Mouse (Mus musculus): ENCODE results near the gene Hoxc11.

Hoxc11 gene

DNA sequence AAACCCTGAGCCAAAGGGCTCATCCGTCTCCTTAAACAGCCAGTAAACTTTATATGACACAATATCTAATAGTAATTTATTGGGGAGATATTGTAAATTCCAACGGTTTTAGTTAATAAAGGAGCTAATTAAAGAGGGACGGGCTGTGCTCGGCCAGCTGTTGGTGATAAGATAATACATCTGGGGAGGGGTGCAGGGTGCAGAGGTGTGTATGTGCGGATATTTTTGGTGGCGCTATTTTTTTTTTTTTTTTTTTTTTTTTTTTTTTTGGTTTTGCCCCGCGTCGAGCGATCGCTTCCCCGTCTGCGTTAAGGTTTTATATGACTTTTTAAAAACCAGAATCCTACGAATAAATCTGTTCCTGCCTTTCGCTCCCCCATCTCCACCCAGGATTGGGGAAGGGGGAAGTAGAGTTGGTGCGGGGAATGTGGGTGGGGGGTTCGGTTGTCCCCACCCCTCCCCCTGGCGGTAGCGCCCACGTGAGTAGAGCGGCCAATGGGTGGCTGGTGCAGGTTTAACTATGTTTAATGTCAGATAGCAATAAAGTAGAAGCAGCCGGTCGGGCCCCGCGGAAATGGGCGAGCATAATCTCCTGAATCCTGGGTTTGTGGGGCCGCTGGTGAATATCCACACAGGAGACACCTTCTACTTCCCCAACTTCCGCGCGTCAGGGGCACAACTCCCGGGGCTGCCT is 17.8 kb upstream of the Hoxc11 start, which contains the start of gene Hoxc12:
TSS of gene Hoxc12 (plus strand) at position 479 of the 694 bp plus-strand sequence.
- DNase-seq (ENCODE audit: low spot score) = no peak

DNA sequence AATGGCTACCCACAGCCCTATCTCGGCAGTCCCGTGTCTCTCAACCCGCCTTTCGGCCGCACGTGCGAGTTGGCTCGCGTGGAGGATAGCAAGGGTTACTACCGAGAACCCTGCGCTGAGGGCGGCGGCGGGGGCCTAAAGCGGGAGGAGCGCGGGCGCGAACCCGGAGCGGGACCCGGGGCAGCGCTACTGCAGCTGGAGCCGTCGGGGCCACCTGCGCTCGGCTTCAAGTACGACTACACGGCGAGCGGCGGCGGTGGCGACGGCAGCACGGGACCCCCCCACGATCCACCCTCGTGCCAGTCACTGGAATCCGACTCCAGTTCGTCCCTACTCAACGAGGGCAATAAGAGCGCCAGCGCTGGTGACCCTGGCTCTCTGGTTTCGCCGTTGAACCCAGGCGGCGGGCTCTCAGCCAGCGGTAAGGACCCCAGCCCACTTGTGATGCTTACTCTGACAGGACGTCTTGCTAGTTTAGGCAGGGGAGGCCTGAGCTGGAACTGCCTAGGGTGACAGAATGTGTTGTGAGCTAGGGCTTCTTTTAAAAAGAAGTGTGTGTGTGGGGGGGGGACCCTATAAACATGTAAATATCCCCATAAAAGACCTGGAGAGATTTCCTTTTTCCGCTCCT is 17.1 kb upstream of the Hoxc11 start:
- DNase-seq (ENCODE audit: low spot score) = no peak

DNA sequence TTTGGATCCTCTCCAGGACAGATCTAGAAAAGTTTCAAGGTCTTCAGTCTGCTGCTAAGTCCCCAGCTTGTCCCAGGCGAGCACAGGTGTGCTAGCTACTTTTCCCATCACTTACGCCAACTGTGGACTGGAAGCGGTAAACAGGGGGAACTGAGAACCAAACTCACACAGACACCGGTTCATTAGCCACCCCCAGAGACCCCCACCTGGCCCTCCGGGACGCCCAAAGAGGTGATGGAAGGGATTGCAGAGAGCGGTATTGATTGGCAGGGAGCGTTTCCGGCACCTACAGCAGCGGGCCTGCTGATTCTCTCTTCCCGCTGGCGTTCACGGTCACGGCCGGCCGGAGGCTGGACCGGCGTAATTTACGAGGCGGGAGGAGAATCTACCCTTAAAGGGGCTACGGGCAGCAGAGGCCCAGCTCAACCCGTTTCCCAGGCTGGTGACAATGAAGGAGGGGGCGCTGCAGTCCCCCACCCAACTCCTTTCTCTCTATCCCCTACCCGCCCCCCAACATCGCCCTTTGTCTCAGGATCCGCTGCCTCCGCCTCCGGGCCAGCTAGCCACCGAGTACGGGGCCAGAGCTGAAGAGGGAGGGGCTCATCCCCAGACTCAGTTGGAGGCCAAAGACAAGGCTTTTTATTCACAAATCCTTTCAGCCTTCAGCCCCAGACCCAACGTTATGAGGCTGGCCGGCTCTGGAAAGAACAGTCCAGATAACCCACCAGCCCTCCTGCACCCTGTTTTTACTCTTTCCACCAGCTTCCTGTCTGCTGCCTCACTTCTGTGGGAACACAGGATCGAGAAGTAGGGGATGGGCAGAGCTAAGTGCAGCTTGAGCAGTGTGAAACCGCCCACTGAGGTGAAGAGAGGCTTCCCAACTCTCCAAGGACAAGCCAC is 14.7 kb upstream of the Hoxc11 start:
- no peak for DNase-seq (ENCODE audit: low spot score)

DNA sequence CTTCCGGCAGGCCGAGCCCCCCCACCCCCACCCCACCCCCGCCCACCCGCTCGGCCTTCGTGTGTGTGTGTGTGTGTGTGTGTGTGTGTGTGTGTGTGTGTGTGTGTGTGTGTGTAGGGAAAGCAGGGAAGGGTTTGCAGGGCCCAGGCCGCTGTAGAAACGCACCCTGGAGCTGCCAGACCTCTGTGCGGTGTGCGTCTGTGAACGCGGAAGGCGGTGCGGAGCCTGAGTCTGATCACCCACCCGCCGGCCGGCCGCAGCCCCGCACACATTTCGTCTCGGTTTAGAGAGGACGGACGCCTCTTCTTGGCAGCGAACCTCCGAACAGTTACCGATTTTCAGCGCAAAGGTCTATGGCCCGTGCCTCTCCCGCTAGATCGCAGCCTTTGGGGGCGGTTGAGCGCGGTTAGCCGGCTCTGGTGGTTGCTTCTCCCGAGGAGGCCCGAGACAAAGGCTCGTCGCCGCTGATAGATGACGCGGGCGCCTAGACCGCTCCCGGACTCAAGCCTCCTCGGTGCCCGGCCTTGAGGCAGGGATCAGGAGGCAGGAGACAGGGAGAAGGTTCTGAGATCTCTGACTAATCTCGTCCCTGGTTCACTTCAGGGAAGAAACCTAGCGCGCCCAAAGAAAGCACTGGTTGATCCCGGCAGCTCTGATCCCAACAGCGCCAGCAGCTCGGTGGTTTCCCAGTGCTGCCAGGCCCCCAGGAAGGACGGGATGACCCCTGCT is 11.3 kb upstream of the Hoxc11 start:
- peak; percentile 61 for DNase-seq (ENCODE audit: low spot score)

DNA sequence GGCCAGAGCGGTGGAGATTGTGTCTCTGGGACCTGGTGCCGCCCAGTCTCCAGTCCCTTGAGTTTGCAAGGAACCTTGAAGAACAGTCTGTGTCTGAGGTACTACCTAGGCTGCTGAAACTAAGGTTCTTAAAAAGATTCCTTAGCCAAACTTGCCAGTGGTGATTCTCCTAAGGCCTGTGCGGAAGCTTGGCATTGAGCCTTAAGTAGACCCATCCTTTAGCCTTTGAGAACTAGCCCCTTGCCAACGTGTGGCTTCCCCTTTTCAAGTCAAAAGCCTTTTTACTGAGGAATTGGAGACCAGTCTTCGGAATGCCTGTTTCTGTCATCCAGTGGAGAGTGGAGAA is 10.8 kb upstream of the Hoxc11 start:
- no peak for DNase-seq (ENCODE audit: low spot score)

DNA sequence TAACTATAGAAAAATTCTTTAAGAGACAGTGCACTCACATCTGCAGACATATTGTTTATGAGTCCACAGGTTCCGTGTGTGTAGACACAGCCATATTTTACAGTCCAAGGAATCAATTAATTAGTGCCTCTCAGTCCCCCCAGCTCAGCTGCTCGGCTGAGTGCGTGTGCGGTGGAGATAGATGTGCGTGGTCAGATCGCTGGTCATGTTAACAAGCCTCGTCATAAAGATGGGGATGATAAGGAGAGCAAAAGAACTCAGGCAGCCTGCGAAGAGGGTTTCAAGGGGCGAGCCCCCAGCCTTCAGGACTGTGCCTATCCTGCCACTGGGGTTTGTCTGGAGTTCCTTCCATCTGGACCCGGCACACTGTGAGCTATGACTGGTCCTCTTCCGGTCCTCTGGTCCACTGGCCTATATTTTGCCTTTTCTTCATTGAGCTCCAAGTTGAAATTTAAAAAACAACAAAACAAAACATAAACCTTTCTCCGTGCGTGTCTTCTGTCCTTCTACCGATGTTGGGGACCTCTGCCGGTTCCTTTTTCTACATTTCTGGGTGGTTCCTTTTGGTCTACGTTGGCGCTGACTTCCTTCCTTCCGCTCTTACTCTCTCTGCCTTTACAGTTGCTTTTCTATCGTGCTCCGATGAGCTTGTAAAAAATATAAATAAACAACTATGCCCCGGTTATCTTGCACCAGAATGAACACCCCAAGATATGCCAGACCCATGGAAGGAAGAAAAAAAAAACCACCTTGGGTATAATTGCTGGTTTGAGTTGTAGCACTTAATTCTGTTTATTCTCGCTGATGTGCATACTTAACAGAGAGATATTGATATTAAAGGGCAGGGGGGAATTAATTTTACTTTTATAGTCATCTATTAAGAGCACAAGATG is 8.8 kb upstream of the Hoxc11 start:
- DNase-seq (ENCODE audit: low spot score) = no peak

DNA sequence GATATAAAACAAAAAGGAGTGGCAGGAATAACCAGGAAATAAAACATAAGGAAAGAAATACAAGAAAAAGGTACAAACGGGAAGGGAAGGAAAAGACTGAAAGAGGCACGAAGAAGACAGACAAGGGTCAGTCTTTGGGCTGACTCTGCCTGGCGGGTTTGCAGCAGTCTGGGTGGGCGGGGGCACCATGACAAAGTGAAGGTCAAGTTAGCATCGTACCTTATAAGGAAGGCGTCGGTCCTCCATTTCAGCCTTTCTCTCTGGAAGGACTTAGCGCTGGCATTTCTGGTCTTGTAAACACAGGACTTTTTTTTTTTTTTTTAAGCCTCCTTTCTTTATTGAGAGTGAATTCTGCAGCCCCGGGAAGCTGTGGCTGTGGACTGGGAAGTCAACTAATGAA is 7.0 kb upstream of the Hoxc11 start:
- DNase-seq (ENCODE audit: low spot score) = no peak

DNA sequence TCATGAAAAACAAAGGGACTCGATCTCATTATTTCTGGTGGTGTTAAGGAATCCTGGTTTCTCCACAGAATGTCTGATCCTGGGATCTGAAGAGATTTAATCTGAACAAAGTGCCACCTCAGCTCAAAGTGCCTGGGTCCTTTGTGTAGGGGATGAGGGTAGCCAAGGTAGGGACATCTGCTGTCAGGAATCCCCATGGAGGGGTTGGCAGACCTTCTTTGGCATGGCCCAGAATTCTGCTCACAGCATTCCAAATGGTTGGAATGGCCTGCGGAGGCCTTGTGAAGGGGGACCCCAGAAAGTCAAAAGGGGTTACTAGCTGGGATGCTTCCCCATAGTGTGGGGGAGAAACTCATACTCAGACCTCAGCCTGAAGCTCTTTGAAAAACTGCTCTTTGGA is 5.4 kb upstream of the Hoxc11 start:
- no peak for DNase-seq (ENCODE audit: low spot score)

DNA sequence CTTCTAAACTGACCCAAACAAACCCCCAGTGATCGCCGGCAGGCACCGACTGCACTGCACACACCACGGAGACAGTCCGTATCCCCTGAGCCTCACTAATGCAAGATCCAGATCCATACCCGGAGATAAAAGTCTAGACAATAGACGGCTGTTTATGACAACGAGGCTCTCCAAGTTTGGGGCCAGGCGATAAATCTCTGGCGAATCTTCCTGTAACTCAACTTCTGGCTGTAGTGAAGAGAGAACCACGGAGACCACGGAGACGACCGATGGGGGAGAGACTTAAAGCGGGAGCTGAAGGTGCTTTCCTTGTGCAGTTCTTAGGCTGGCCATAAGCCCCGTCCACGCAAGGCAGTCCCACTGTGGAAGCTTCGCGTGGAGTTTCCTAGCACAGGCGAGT is 4.5 kb upstream of the Hoxc11 start:
- DNase-seq (ENCODE audit: low spot score) = no peak

DNA sequence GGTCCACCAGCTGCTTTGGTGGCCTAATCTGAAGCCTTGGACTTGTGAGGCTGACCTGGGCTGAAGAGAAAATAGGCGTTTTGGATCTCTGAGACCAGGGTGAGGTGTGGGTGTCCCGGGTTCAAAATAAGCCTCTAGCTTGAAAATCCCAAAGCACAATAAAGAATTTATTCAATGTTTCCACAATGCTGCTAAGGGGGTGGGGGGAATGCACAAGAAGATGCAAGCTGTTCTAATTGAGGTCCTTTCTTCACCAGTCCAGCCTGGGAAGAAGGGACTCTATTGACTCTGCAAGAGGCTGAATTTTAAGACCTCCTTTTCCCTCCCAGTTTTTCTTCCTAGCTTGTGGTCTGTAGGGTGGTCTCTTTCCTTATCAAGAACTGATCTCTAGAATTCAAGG is 3.4 kb upstream of the Hoxc11 start:
- DNase-seq (ENCODE audit: low spot score) = no peak

DNA sequence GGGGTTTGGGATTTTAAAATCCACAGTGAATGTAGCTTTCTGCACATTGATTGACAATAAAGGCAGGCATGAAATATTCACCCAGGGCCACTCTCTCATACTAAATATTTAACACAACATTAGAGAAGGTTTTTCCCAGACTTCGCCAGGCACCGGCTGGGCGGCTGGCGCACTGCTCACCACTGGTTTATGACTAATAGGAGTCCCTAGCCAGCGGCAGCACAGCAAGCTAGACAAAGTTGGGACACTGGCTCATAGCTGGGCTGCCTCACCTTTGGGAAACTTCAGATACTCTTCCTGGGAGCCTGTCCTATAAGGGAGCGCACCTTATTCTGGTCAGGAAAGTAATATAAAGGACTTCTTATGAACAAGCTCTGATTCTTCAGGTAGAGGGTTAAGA is 666 bp upstream of the Hoxc11 start:
- DNase-seq (ENCODE audit: low spot score) = no peak

DNA sequence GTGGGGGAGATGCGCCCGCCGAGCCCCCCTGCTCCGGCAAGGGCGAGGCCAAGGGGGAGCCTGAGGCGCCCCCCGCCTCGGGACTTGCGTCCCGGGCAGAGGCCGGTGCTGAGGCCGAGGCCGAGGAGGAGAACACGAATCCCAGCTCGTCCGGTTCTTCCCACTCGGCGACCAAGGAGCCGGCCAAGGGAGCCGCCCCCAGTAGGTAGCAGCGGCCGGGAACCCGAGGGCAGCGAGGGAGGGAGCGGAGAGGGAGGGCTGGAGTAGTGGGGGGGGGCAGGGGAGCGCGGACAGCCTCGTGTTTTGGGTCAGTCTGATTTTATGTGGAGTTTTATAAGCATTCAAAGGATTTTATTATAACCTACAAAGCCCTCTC is 768 bp downstream of the Hoxc11 start:
- DNase-seq (ENCODE audit: low spot score) = no peak

DNA sequence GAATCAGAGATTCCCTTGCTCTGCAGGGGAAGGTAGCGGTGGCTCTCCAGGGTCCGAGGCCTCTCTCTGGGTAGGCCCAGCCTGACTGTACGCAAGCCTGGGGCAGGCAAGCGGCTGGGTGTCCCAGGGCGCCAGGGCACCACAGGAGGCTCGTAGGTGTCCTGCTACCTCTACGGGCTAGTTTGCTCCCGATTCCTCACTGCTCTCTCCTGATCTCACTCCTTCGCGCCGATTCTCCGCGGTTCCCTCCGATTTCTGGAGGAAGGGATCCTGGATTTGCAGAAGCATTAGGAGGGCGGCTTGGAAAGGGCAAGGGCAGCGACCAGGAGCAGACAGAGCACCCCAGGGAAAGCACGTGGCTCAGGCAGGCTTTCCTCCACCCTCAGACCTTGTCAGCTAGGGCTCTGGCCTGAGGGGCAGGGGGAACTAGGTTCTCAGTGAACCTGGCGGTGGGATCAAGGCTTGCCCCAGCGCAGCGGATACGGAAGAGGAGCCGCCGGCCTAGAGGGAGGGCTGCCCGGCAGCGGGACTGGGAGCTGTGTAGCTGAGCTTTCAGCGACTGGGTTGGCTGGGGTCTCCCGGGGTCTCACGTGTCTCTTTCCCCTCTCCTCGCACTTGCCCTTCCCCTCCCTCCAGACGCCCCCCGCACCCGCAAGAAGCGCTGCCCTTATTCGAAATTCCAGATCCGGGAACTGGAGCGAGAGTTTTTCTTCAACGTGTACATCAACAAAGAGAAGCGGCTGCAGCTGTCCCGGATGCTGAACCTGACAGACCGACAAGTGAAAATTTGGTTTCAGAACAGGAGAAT is 1.8 kb downstream of the Hoxc11 start:
- DNase-seq (ENCODE audit: low spot score) = no peak

DNA sequence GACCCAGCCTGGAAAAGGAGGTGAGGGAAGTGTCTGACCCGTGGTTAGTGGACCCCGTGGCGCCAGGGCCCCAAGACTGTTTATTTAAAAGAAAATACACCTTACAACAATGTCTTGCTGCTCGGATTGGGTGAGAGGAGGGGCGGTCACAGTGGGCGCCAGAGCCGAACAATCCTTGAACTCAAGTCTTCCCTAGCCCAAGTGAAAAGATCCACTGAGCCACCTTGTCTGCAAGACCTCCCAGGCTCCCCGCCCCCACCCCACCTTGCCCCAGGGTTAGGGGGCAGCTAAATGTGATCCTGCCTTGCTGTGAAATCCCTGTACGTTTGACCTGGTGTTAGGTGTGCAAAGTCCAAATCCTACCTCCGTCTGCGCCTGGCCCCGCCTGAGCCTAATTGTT is 2.7 kb downstream of the Hoxc11 start:
- DNase-seq (ENCODE audit: low spot score) = no peak

DNA sequence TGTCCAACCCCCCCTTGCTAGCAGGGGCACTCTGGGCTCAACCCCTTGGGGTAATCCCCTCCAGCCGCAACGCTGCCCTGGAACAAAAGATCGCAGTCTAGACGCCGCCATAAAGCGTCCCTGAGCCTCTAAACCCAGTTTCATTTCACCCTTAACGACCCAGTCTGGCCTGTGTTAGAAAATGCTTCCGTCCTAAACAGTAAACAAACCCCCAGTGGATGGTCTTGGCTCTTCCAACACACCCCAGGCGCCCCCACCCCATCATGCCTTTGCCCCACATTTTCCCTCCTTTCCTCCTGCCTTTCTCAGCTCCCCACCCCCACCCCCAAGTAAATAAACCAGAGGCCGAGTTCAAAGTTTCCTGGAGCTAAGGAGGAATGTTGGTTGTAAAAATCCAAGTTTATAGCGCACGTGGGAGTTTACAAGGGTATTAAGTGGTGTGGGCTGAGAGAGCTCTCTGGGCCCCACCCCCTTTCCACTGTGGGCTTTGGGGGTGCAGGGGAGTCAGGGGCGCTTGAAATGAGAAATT is 5.5 kb downstream of the Hoxc11 start:
- no peak for DNase-seq (ENCODE audit: low spot score)

DNA sequence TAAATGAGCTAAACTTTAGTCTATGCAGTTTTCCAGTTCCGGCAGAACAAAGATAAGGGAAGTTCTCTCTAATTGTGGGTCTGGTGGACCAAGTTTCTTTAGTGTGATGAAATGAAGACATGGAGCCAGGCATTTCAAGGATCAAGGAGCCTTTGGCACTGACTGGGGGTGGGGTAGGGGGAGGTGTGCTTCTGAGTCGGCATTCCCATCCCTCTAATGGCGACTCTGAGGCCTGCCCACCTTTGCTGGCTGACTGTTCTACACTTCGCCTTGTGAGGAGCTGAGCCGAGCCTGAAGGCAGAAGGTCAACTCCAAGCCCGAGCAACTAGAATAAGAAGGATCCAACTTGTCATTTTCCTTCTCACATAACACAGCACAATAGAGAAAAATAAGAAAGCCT is 7.5 kb downstream of the Hoxc11 start:
- no peak for DNase-seq (ENCODE audit: low spot score)

DNA sequence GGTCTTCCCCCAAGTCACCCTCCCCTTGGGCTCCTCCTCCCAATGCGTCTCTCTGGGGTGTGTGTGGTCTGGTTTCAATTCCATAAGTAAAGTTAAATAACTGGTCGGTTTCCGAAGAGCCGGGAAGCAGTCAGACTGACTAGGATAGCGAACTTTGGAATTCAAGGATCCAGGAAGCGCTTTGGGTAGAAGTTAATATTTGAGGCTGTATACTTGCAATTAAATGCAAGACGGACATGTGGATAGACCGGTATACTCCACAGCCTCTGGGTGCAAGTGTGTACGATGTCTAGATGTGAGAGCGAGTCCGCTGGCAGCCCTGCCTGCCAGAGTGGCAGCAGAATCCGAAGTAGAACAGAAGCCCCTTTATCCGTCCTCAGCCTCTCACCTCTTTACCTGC is 8.3 kb downstream of the Hoxc11 start:
- DNase-seq (ENCODE audit: low spot score) = no peak

DNA sequence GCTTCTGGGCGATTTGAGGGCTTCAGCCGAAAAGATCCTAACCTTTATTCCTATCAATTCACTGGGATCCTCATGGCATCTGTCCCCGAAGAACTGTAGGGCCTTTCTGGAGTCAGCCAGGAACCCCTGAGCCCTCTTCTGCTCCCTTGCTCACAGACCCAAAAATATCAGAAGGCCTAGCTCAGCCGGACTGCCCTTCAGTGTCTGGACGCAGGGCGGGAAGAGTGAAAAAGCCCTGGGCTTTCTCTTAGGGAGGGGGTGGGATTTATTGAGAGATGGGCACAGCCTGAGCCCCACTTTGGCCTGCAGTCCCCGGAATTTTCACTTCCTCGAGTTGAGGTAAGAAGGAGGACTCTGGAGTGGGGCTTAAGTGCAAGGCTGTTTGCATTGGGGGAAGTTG is 9.0 kb downstream of the Hoxc11 start:
- DNase-seq (ENCODE audit: low spot score) = no peak

DNA sequence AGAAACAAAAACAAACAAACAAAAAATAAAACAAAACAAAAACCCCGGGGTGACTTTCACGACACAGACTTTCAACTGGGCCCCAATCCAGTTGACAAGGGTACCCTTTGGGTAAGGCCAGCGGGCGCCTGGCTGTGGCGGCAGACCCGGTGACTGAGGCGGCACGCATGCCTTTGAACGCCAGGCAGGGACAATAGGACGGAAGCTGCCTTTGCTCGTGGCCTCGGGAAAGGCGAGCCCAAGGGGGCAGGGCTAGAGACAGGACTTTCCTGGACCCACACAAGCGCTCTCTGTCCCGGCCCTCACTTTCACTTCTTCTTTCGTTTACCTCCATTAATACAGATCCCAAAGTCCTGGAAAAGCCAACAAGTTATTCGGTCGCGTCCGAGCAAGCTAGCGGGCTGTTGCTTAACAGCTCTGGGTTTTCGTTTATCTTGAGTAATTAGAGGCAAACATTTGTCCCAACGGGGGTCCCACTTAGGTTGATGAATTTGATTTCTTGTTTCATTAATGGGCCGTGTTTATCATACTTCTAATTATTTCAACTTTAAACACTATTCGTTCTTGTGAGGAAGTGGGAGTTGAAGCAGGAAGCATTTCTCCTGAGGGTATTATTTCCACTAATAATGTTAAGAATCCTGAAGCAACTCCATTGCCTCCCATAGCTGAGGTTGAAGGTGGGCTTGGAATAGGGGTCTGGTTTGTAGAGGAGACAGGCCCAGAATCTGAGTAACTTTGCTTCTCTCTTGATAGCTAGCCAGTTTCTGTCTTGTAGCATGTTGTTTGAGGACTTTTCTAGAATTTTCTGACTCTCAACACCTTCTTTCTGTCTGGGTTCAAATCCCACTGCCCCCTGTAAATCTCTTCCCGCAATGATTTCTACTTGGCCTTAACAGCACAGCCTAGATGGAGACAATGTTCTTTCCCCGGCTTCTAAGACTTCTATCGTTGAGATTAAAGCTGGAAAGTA is 9.7 kb downstream of the Hoxc11 start:
- DNase-seq (ENCODE audit: low spot score) = peak; percentile 11
